Mouse (Mus musculus): ENCODE measurements at regions not wholly inside any gene's neighbourhood (a gene's known extent, or its start where the extent isn't known, plus 50 kb on each side); places are given as distances from the start of the nearest gene placed in this dataset.

DNA sequence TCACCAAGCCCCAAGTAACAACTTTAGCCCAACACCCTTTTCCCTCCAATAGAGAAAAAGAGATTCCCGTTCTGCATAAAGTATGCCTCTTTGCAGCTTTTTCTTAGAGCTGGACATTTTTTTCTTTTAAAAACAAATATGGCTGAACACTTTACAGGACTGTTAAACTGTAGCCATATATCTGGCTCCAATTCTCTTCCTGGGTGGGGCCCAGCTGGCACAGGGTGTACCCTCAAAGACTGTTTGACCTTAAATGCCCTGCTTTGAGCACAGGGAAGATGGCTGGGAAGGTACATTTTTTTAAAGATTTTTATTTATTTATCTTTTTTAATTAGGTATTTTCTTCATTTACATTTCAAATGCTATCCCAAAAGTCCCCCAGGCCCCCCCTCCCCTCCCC lies 55.7 kb upstream of the Klf3 start:
- no peak for TF ChIP-seq POLR2A (IDR thresholded peaks at IDR 0.05; ENCODE audit: borderline replicate concordance, insufficient read depth, low read length)
- no peak for TF ChIP-seq CTCF (IDR thresholded peaks at IDR 0.05; ENCODE audit: borderline replicate concordance, insufficient read depth, low read depth, low read length)
